Mouse (Mus musculus) MEL (cell line): Measurements from ENCODE around the gene Inava.

Experiments used
- EP300 ChIP-seq, 2 experiments: IDR thresholded peaks; 2 replicates each; pipeline ENCODE4 v1.6.1; 2011; ENCODE audit warnings: improper control_type of control experiment in 2 of 2, low read length in 2 of 2, low read depth in 1 of 2, mild to moderate bottlenecking in 1 of 2
- UBTF ChIP-seq: IDR thresholded peaks from 2 replicates; pipeline ENCODE4 v1.6.1; 2012; ENCODE audit warnings: low read depth, mild to moderate bottlenecking, inconsistent platforms, low read length, improper control_type of control experiment, moderate library complexity, borderline replicate concordance; ENCODE audit not compliant: insufficient read depth

DNA sequence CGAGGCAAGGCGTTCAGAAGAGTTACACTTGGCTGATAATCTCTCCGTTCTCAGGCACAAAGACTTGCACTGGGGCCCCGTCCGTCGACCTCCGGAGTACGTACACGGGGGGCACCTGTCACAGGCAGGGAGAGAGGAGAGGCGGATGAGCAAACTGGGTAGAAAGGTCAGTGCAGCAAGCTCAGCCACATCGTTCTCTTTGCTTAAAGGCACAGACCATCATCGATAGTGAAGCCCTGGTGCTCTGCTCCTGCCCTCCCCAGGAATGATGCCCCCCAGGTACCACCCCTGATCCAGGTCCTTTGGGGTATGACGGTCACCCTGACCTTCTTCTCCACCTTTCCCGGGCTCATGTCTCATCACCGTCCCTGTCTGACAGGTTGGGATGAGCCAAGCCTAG is 19.8 kb downstream of the Inava start:
- no peak for TF ChIP-seq UBTF
- no peak for TF ChIP-seq EP300 (IDR thresholded peaks at IDR 0.05; ENCODE audit: low read depth in 1 of 2, low read length in 2 of 2)
